Mouse (Mus musculus): Measurements from ENCODE around the gene 2310011J03Rik. TPM values are rescaled to one million over a fixed set of nuclear protein-coding genes. Genes with fewer than 3 reads are reported as not detected.
A peak's percentile ranks its signal among the peaks of the same experiment; 100 is the strongest.
"Not testable (repeated sequence)": the region's sequence is repeated elsewhere in the genome, so short reads cannot be mapped to it uniquely, and the experiment has no call there.

Gene 2310011J03Rik
- polyA plus RNA-seq, 1 experiment from 2014 or later, result 33.4 TPM

GRCm38 (mm10) chr10:80350292-80350691 is 30.0 kb upstream of the 2310011J03Rik start:
- ATAC-seq, result peak; percentile 87
- no peaks in the 10 kb centered on the region for H3K9me3 ChIP-seq
- no peaks in the 10 kb centered on the region for H3K36me3 ChIP-seq
- 4% methylated on average over 7 of the region's 7 CpGs for WGBS
- H3K4me1 ChIP-seq (replicated peaks), result peaks cover 14% of the 10 kb centered on the region
- no peak overlapping the region for H3K4me3 ChIP-seq (replicated peaks)
- H3K9ac ChIP-seq (replicated peaks), result no peak overlapping the region
- H3K27me3 ChIP-seq, result peaks cover 97% of the 10 kb centered on the region
- H3K27ac ChIP-seq, result no peak overlapping the region
- H3K4me2 ChIP-seq (replicated peaks), result no peak overlapping the region

DNA sequence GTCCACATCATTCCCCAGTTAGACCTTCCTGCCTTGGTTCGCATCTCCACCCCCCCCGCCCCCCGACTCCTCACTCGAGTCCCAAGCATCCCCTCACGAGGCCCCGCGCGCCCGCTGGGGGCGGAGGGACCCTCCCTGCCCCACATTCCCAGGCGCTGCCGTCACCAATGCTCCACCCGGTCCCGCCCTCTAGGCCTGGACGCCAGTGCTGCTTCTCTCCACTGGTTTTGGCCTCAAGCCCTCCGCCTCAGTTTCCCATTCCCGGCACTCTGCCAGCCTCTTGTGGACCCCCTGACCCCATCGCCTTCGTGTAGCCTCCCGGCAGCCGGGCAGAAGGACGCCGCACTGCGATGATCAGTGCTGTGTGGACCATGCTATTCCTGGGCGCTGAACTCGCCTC is 28.6 kb upstream of the 2310011J03Rik start:
- Histone ChIP-seq H3K4me1 (replicated peaks) (peaks cover 18% of the 10 kb centered on the region), H3K4me3 (replicated peaks) (no peak overlapping the region), H3K36me3 (no peaks in the 10 kb centered on the region), H3K9me3 (no peaks in the 10 kb centered on the region), H3K27me3 (peaks cover 97% of the 10 kb centered on the region), H3K4me2 (replicated peaks) (no peak overlapping the region), H3K27ac (no peak overlapping the region), H3K9ac (replicated peaks) (no peak overlapping the region)
- 14% methylated on average over 26 of the region's 26 CpGs for WGBS
- no peak for ATAC-seq

GRCm38 (mm10) chr10:80348244-80348781 is 28.0 kb upstream of the 2310011J03Rik start, which contains the start of gene Adamtsl5:
TSS of gene Adamtsl5 (minus strand) at chr10:80348412.
- peaks cover 99% of the 10 kb centered on the region for H3K27me3 ChIP-seq
- H3K9me3 ChIP-seq, result no peaks in the 10 kb centered on the region
- no peak within 1 kb of the TSS; the same call in 1 of the 2 replicates for H3K9ac ChIP-seq (replicated peaks)
- H3K36me3 ChIP-seq, result no peaks in the 10 kb centered on the region
- H3K4me2 ChIP-seq (replicated peaks), result peak within 1 kb of the TSS; percentile 27
- peaks cover 23% of the 10 kb centered on the region for H3K4me1 ChIP-seq (replicated peaks)
- under 1% methylated on average over 42 of the region's 42 CpGs for WGBS
- peak within 1 kb of the TSS; percentile 18 for H3K4me3 ChIP-seq (replicated peaks)
- H3K27ac ChIP-seq, result no peak within 1 kb of the TSS
- no peak; the same call in 1 of the 2 replicates for ATAC-seq

DNA sequence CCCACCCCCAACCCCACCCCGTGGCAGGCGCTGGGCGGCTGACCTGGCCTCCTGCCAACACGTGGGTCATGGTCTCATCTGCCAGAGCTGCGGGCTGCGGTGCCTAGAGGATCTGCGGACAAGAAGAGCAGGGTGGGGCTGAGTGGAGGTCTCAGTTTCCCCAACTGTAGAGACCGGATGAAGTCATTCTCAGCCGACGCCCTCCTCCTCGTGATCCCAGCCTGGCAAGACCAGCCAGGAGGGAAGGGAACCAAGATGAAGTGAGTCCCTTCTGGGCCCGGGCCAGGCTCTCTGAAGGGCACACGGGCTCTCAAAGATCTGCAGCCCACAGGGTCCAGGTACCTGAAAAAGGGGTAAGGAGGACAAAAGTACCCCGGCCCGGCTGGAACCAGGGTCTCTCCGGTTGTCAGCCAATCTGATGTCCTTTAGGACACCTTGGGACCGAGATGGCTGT is 27.2 kb upstream of the 2310011J03Rik start:
- H3K4me3 ChIP-seq (replicated peaks), result no peak overlapping the region
- H3K27me3 ChIP-seq, result peaks cover 99% of the 10 kb centered on the region
- H3K9me3 ChIP-seq, result no peaks in the 10 kb centered on the region
- no peak for ATAC-seq
- H3K4me2 ChIP-seq (replicated peaks), result no peak overlapping the region
- no peak overlapping the region for H3K9ac ChIP-seq (replicated peaks)
- no peaks in the 10 kb centered on the region for H3K36me3 ChIP-seq
- WGBS, result 12% methylated on average over 17 of the region's 17 CpGs
- H3K27ac ChIP-seq, result no peak overlapping the region
- H3K4me1 ChIP-seq (replicated peaks), result peaks cover 31% of the 10 kb centered on the region

DNA sequence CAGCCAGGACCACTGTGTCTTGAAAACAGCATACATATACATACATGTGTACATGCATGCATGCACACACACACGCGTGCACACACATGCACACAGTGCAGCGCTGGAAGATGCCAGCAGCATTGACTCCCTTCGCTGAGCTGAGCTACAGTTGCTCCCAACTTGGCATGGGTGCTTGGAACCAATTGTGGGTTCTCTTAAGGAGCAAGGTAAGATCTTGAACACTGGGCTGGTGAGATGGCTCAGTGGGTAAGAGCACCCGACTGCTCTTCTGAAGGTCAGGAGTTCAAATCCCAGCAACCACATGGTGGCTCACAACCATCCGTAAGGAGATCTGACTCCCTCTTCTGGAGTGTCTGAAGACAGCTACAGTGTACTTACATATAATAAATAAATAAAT is 25.6 kb upstream of the 2310011J03Rik start:
- not testable (repeated sequence) for H3K9me3 ChIP-seq; ATAC-seq; H3K27ac ChIP-seq; H3K4me2 ChIP-seq (replicated peaks); H3K4me3 ChIP-seq (replicated peaks); H3K9ac ChIP-seq (replicated peaks); H3K36me3 ChIP-seq
- Histone ChIP-seq H3K4me1 (replicated peaks) (peaks cover 46% of the 10 kb centered on the region), H3K27me3 (peaks cover 99% of the 10 kb centered on the region)
- 70% methylated on average over 6 of the region's 6 CpGs for WGBS

GRCm38 (mm10) chr10:80345122-80345521 is 24.8 kb upstream of the 2310011J03Rik start:
- Histone ChIP-seq H3K27me3 (peaks cover 99% of the 10 kb centered on the region), H3K4me3 (replicated peaks) (no peak overlapping the region), H3K4me2 (replicated peaks) (no peak overlapping the region), H3K4me1 (replicated peaks) (peaks cover 49% of the 10 kb centered on the region), H3K9me3 (no peaks in the 10 kb centered on the region), H3K27ac (no peak overlapping the region), H3K36me3 (no peaks in the 10 kb centered on the region), H3K9ac (replicated peaks) (no peak overlapping the region)
- WGBS, result 0% methylated on average over 9 of the region's 16 CpGs
- no peak for ATAC-seq

- ATAC-seq, result no peak
- Histone ChIP-seq H3K4me1 (replicated peaks) (peaks cover 53% of the 10 kb centered on the region), H3K27me3 (peaks cover 96% of the 10 kb centered on the region), H3K4me2 (replicated peaks) (no peak overlapping the region), H3K4me3 (replicated peaks) (no peak overlapping the region), H3K9me3 (no peaks in the 10 kb centered on the region), H3K27ac (no peak overlapping the region), H3K36me3 (no peaks in the 10 kb centered on the region), H3K9ac (replicated peaks) (no peak overlapping the region)
- 57% methylated on average over 9 of the region's 9 CpGs for WGBS
These were observed 23.9 kb upstream of the 2310011J03Rik start for GRCm38 (mm10) chr10:80344131-80344661.

GRCm38 (mm10) chr10:80343425-80343895 is 23.1 kb upstream of the 2310011J03Rik start:
- H3K9me3 ChIP-seq, result no peaks in the 10 kb centered on the region
- peak overlapping the region; percentile 52 for H3K4me2 ChIP-seq (replicated peaks)
- no peaks in the 10 kb centered on the region for H3K36me3 ChIP-seq
- H3K27ac ChIP-seq, result no peak overlapping the region
- H3K4me1 ChIP-seq (replicated peaks), result peaks cover 51% of the 10 kb centered on the region
- no peak overlapping the region for H3K9ac ChIP-seq (replicated peaks)
- peaks cover 89% of the 10 kb centered on the region for H3K27me3 ChIP-seq
- 24% methylated on average over 13 of the region's 13 CpGs for WGBS
- H3K4me3 ChIP-seq (replicated peaks), result peak overlapping the region; percentile 29
- peak; percentile 12 for ATAC-seq

DNA sequence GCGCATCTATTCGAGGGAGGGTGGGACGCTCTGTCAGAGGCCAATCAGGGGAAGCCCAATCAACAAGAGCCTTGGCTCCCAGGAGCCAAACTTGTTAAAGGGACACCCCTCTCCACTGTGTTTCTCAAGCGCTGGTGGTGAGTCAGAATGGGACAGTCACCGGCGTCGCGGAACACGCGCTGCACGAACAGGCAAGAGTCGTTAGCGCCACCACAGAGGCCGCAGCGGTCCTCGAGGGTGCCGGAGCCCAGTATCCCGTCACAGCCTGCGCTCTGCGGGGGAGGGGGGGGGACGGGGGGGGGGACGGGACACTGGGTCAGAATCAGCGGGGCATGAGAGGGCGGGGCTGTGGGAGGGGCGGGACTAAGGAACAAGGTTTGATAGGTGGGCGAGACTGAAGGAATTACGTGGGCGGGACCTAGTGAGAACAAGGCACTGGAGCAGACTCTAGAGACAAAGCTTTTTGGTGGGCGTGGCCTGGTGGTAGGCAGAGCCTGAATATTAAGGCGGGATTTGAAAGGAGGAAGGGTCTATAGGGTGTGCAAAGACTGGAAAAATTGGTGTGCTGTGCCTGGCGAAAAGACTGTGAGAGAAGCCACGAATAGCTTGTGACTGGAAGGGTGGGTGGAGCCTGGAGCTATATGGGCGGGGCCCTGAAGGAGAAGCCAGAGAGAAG is 22.6 kb upstream of the 2310011J03Rik start:
- H3K9ac ChIP-seq (replicated peaks), result peak overlapping the region; percentile 23; the same call in 1 of the 2 replicates
- ATAC-seq, result peak; percentile 57
- under 1% methylated on average over 29 of the region's 33 CpGs for WGBS
- H3K4me3 ChIP-seq (replicated peaks), result peak overlapping the region; percentile 29
- no peaks in the 10 kb centered on the region for H3K9me3 ChIP-seq
- peaks cover 86% of the 10 kb centered on the region for H3K27me3 ChIP-seq
- peaks cover 45% of the 10 kb centered on the region for H3K4me1 ChIP-seq (replicated peaks)
- H3K27ac ChIP-seq, result no peak overlapping the region
- no peaks in the 10 kb centered on the region for H3K36me3 ChIP-seq
- H3K4me2 ChIP-seq (replicated peaks), result peak overlapping the region; percentile 52

DNA sequence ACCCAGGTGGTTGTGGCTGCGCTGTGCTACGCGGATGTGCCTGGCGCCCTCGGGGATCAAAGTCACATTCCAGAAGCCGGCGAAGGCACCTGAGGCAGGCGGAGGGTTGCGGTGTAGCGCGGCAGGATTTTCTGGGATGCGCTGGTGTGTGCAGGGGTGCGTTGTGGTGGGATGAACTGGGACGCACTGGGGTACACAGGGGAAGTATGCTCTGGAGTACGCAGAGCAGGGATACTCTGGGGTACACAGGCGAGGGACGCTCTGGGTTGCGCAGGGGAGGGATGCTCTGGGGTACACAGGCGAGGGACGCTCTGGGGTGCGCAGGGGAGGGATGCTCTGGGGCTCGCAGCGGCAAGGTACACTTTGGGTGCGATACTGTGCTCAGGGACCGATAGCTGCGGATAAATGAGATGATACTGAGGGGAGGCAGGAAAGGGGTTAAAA is 22.0 kb upstream of the 2310011J03Rik start:
- Histone ChIP-seq H3K27me3 (peaks cover 80% of the 10 kb centered on the region), H3K4me3 (replicated peaks) (peak overlapping the region; percentile 29), H3K27ac (no peak overlapping the region), H3K9me3 (no peaks in the 10 kb centered on the region), H3K36me3 (no peaks in the 10 kb centered on the region), H3K4me1 (replicated peaks) (peaks cover 40% of the 10 kb centered on the region), H3K4me2 (replicated peaks) (peak overlapping the region; percentile 52), H3K9ac (replicated peaks) (peak overlapping the region; percentile 23; the same call in 1 of the 2 replicates)
- WGBS, result under 1% methylated on average over 26 of the region's 26 CpGs
- peak; percentile 25; the same call in 1 of the 2 replicates for ATAC-seq

- Histone ChIP-seq H3K27me3 (peaks cover 74% of the 10 kb centered on the region), H3K4me1 (replicated peaks) (peaks cover 40% of the 10 kb centered on the region), H3K9me3 (no peaks in the 10 kb centered on the region), H3K36me3 (no peaks in the 10 kb centered on the region), H3K4me3 (replicated peaks) (peak overlapping the region; percentile 29), H3K27ac (no peak overlapping the region), H3K4me2 (replicated peaks) (peak overlapping the region; percentile 52), H3K9ac (replicated peaks) (0 out of 2 replicates have a peak overlapping the region, but pooled peaks have one; percentile 23)
- ATAC-seq, result no peak
- WGBS, result 2% methylated on average over 46 of the region's 47 CpGs
These were observed 21.4 kb upstream of the 2310011J03Rik start for GRCm38 (mm10) chr10:80341491-80342304.

Measured in midbrain, embryonic 13.5 days (tissue).